Mouse (Mus musculus): ENCODE measurements around the gene Nf1. TPM values are rescaled to one million over a fixed set of nuclear protein-coding genes. Genes with fewer than 3 reads are reported as not detected.

Nf1 gene
- polyA plus RNA-seq, 1 experiment from 2014 or later, result 8.6 TPM

GRCm38 (mm10) chr11:79520772-79521171, 181.3 kb downstream of the Nf1 start:
- no peak overlapping the region for H3K27ac ChIP-seq
- no peaks in the 10 kb centered on the region for H3K9me3 ChIP-seq
- ATAC-seq (ENCODE audit: insufficient number of reproducible peaks, insufficient read depth, low FRiP score, low TSS enrichment, low read depth), result no peak
- H3K4me1 ChIP-seq, result 0 out of 2 replicates have a peak, but pooled peaks cover 4% of the 10 kb centered on the region
- H3K36me3 ChIP-seq, result 0 out of 2 replicates have a peak, but pooled peaks cover 8% of the 10 kb centered on the region
- no peak overlapping the region for H3K4me2 ChIP-seq
- no peak overlapping the region for H3K9ac ChIP-seq
- no peaks in the 10 kb centered on the region for H3K27me3 ChIP-seq
- no peak overlapping the region for H3K4me3 ChIP-seq

GRCm38 (mm10) chr11:79521930-79522329, 182.4 kb downstream of the Nf1 start:
- Histone ChIP-seq H3K4me2 (no peak overlapping the region), H3K27me3 (no peaks in the 10 kb centered on the region), H3K4me3 (no peak overlapping the region), H3K4me1 (0 out of 2 replicates have a peak, but pooled peaks cover 4% of the 10 kb centered on the region), H3K27ac (no peak overlapping the region), H3K9ac (no peak overlapping the region), H3K36me3 (0 out of 2 replicates have a peak, but pooled peaks cover 12% of the 10 kb centered on the region), H3K9me3 (no peaks in the 10 kb centered on the region)
- no peak for ATAC-seq (ENCODE audit: insufficient number of reproducible peaks, insufficient read depth, low FRiP score, low TSS enrichment, low read depth)

GRCm38 (mm10) chr11:79522944-79523343, 183.5 kb downstream of the Nf1 start:
- no peak overlapping the region for H3K27ac ChIP-seq
- 85% methylated on average over 1 of the region's 1 CpGs for WGBS
- no peak for ATAC-seq (ENCODE audit: insufficient number of reproducible peaks, insufficient read depth, low FRiP score, low TSS enrichment, low read depth)

GRCm38 (mm10) chr11:79523560-79524309, 184.2 kb downstream of the Nf1 start, which contains the start of gene Evi2b:
Gene Evi2b (minus strand): TSS chr11:79523762.
- no peak within 1 kb of the TSS for H3K27ac ChIP-seq
- H3K9me3 ChIP-seq, result no peaks in the 10 kb centered on the region
- no peak within 1 kb of the TSS for H3K4me2 ChIP-seq
- no peak within 1 kb of the TSS for H3K9ac ChIP-seq
- H3K4me1 ChIP-seq, result 0 out of 2 replicates have a peak, but pooled peaks cover 3% of the 10 kb centered on the region
- no peak for ATAC-seq (ENCODE audit: insufficient number of reproducible peaks, insufficient read depth, low FRiP score, low TSS enrichment, low read depth)
- H3K36me3 ChIP-seq, result peaks cover 23% of the 10 kb centered on the region
- no peak within 1 kb of the TSS for H3K4me3 ChIP-seq
- H3K27me3 ChIP-seq, result no peaks in the 10 kb centered on the region
- 64% methylated on average over 10 of the region's 10 CpGs for WGBS

More at GRCm38 (mm10) chr11:79522944-79523343, 183.5 kb downstream of the Nf1 start:
- H3K4me2 ChIP-seq, result no peak overlapping the region
- 0 out of 2 replicates have a peak, but pooled peaks cover 4% of the 10 kb centered on the region for H3K4me1 ChIP-seq
- no peaks in the 10 kb centered on the region for H3K27me3 ChIP-seq
- no peaks in the 10 kb centered on the region for H3K9me3 ChIP-seq
- H3K9ac ChIP-seq, result no peak overlapping the region
- H3K4me3 ChIP-seq, result no peak overlapping the region
- peaks cover 16% of the 10 kb centered on the region for H3K36me3 ChIP-seq

- Histone ChIP-seq H3K4me1 (no peaks in the 10 kb centered on the region), H3K36me3 (peaks cover 23% of the 10 kb centered on the region), H3K27ac (no peak overlapping the region), H3K4me2 (no peak overlapping the region), H3K9ac (no peak overlapping the region), H3K9me3 (no peaks in the 10 kb centered on the region), H3K4me3 (no peak overlapping the region), H3K27me3 (no peaks in the 10 kb centered on the region)
- 74% methylated on average over 1 of the region's 1 CpGs for WGBS
- ATAC-seq (ENCODE audit: insufficient number of reproducible peaks, insufficient read depth, low FRiP score, low TSS enrichment, low read depth), result no peak
Measured at GRCm38 (mm10) chr11:79524310-79524575, 184.8 kb downstream of the Nf1 start.

GRCm38 (mm10) chr11:79526549-79526948, 187.1 kb downstream of the Nf1 start:
- Histone ChIP-seq H3K4me1 (no peaks in the 10 kb centered on the region), H3K9me3 (no peaks in the 10 kb centered on the region), H3K9ac (no peak overlapping the region), H3K27ac (no peak overlapping the region), H3K4me2 (no peak overlapping the region), H3K27me3 (no peaks in the 10 kb centered on the region), H3K36me3 (peaks cover 23% of the 10 kb centered on the region), H3K4me3 (no peak overlapping the region)
- ATAC-seq (ENCODE audit: insufficient number of reproducible peaks, insufficient read depth, low FRiP score, low TSS enrichment, low read depth), result no peak
- WGBS, result 93% methylated on average over 3 of the region's 3 CpGs

- 77% methylated on average over 15 of the region's 15 CpGs for WGBS
- no peaks in the 10 kb centered on the region for H3K4me1 ChIP-seq
Measured at GRCm38 (mm10) chr11:79527015-79527738, 187.7 kb downstream of the Nf1 start.

GRCm38 (mm10) chr11:79527739-79528384, 188.4 kb downstream of the Nf1 start:
- no peak overlapping the region for H3K27ac ChIP-seq
- no peaks in the 10 kb centered on the region for H3K4me1 ChIP-seq
- H3K9ac ChIP-seq, result no peak overlapping the region
- H3K4me2 ChIP-seq, result no peak overlapping the region
- H3K9me3 ChIP-seq, result no peaks in the 10 kb centered on the region
- ATAC-seq (ENCODE audit: insufficient number of reproducible peaks, insufficient read depth, low FRiP score, low TSS enrichment, low read depth), result no peak
- H3K36me3 ChIP-seq, result peaks cover 23% of the 10 kb centered on the region
- no peak overlapping the region for H3K4me3 ChIP-seq
- WGBS, result 89% methylated on average over 5 of the region's 5 CpGs
- H3K27me3 ChIP-seq, result no peaks in the 10 kb centered on the region

More at GRCm38 (mm10) chr11:79527015-79527738, 187.7 kb downstream of the Nf1 start:
- Histone ChIP-seq H3K27ac (no peak overlapping the region), H3K4me2 (no peak overlapping the region), H3K4me3 (no peak overlapping the region), H3K9me3 (no peaks in the 10 kb centered on the region), H3K36me3 (peaks cover 23% of the 10 kb centered on the region), H3K27me3 (no peaks in the 10 kb centered on the region), H3K9ac (no peak overlapping the region)
- no peak for ATAC-seq (ENCODE audit: insufficient number of reproducible peaks, insufficient read depth, low FRiP score, low TSS enrichment, low read depth)

- H3K9ac ChIP-seq, result no peak overlapping the region
- 89% methylated on average over 3 of the region's 3 CpGs for WGBS
- no peak for ATAC-seq (ENCODE audit: insufficient number of reproducible peaks, insufficient read depth, low FRiP score, low TSS enrichment, low read depth)
- peaks cover 23% of the 10 kb centered on the region for H3K36me3 ChIP-seq
- no peaks in the 10 kb centered on the region; the same call in 1 of the 2 replicates for H3K4me1 ChIP-seq
- H3K9me3 ChIP-seq, result no peaks in the 10 kb centered on the region
- H3K4me3 ChIP-seq, result no peak overlapping the region
- H3K4me2 ChIP-seq, result no peak overlapping the region
- H3K27ac ChIP-seq, result no peak overlapping the region
- H3K27me3 ChIP-seq, result no peaks in the 10 kb centered on the region
Measured at GRCm38 (mm10) chr11:79528601-79529000, 189.1 kb downstream of the Nf1 start.

GRCm38 (mm10) chr11:79529226-79529625, 189.7 kb downstream of the Nf1 start:
- peaks cover 6% of the 10 kb centered on the region for H3K4me1 ChIP-seq
- WGBS, result 92% methylated on average over 6 of the region's 6 CpGs
- no peaks in the 10 kb centered on the region for H3K9me3 ChIP-seq
- no peak overlapping the region for H3K4me3 ChIP-seq
- H3K27ac ChIP-seq, result no peak overlapping the region
- no peak overlapping the region for H3K4me2 ChIP-seq
- H3K27me3 ChIP-seq, result no peaks in the 10 kb centered on the region
- H3K36me3 ChIP-seq, result peaks cover 20% of the 10 kb centered on the region
- no peak overlapping the region for H3K9ac ChIP-seq
- no peak for ATAC-seq (ENCODE audit: insufficient number of reproducible peaks, insufficient read depth, low FRiP score, low TSS enrichment, low read depth)

GRCm38 (mm10) chr11:79529736-79530135, 190.2 kb downstream of the Nf1 start:
- H3K4me2 ChIP-seq, result no peak overlapping the region
- ATAC-seq (ENCODE audit: insufficient number of reproducible peaks, insufficient read depth, low FRiP score, low TSS enrichment, low read depth), result no peak
- 76% methylated on average over 2 of the region's 2 CpGs for WGBS

More at GRCm38 (mm10) chr11:79529736-79530135, 190.2 kb downstream of the Nf1 start:
- H3K27ac ChIP-seq, result no peak overlapping the region
- H3K36me3 ChIP-seq, result peaks cover 17% of the 10 kb centered on the region
- H3K4me1 ChIP-seq, result peaks cover 11% of the 10 kb centered on the region
- no peak overlapping the region for H3K4me3 ChIP-seq
- no peaks in the 10 kb centered on the region for H3K27me3 ChIP-seq
- no peaks in the 10 kb centered on the region for H3K9me3 ChIP-seq
- no peak overlapping the region for H3K9ac ChIP-seq
